Mouse (Mus musculus): ENCODE results near the gene Ctnnbip1. TPM values are rescaled to one million over a fixed set of nuclear protein-coding genes. Genes with fewer than 3 reads are reported as not detected.

Ctnnbip1 gene
- total RNA-seq, 1 experiment, result 18.3 TPM

DNA sequence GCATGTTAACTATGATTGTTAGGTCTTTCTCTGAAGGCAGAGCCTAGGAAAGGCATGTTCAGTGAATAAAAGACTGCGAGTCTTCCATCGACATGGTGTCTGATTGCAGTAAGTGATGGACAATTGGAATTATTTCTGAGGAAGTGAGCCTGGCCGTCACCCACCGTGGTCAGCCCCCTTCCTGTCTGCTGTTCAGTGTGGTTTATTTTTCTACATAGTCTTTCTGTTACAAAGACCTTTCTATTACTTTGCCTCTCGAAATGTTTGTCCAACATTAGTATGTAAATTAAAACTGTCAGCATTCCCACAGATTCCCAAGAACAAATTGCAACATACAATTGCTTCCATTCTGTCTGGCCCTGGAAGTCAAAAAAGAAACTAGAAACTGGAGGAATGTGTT is 18.2 kb upstream of the Ctnnbip1 start:
- Histone ChIP-seq H3K36me3 (ENCODE audit: control insufficient read depth, insufficient read depth, low read length, poor library complexity, severe bottlenecking) (peaks cover 28% of the 10 kb centered on the region), H3K4me1 (ENCODE audit: control insufficient read depth in 2 of 2, insufficient read depth in 2 of 2, low read length in 2 of 2, poor library complexity in 1 of 2) (peaks cover 0 to 5% of the 10 kb centered on the region in 2 experiments; a peak in 2 of 4 replicates), H3K9ac (ENCODE audit: insufficient read depth, low read depth, low read length, poor library complexity, severe bottlenecking) (no peak overlapping the region), H3K4me3 (ENCODE audit: insufficient read depth in 1 of 2, low read depth in 1 of 2, low read length in 2 of 2, poor library complexity in 1 of 2, severe bottlenecking in 1 of 2) (no peak overlapping the region), H3K9me3 (ENCODE audit: control insufficient read depth, insufficient read depth, low read depth, low read length) (no peaks in the 10 kb centered on the region), H3K27ac (ENCODE audit: insufficient read depth, low read depth, low read length, poor library complexity, severe bottlenecking) (no peak overlapping the region)
- DNase-seq (ENCODE audit: low read depth, low spot score), result no peak
- in situ Hi-C loops (cut with MboI; ENCODE audit: low sequenced_read_pairs in 2 of 2, unreplicated experiment in 2 of 2), result no loop called here
- TF ChIP-seq HCFC1 (IDR thresholded peaks at IDR 0.05; ENCODE audit: borderline replicate concordance, insufficient read depth, low read length) (no peak), MAFK (IDR thresholded peaks at IDR 0.05; ENCODE audit: insufficient read depth, low read depth, low read length) (no peak), CHD2 (IDR thresholded peaks at IDR 0.05; ENCODE audit: low read depth, low read length) (no peak), ZNF384 (IDR thresholded peaks at IDR 0.05; ENCODE audit: low read depth, low read length) (no peak), ZC3H11A (IDR thresholded peaks at IDR 0.05; ENCODE audit: borderline replicate concordance, low read depth, low read length) (no peak)

DNA sequence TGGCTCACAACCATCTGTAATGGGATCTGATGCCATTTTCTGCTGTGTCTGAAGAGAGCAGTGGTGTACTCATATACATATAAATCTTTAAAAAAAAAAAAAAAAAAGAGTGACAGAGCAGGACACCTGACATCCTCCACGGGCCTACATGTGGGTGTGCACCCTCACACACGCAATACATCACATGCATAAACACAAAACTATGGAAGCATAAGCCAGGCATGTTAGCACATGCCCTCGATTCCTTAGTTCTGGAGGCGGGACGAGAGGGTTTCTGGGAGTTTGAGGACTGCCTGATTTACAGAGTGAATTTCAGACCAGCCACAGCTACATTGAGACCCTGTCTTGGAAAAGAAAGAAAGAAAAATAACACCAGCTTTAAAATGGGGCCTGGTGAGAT is 13.7 kb upstream of the Ctnnbip1 start:
- Histone ChIP-seq H3K27ac (ENCODE audit: insufficient read depth, low read depth, low read length, poor library complexity, severe bottlenecking) (peak overlapping the region; percentile 62; the same call in 1 of the 2 replicates), H3K36me3 (ENCODE audit: control insufficient read depth, insufficient read depth, low read length, poor library complexity, severe bottlenecking) (peaks cover 4% of the 10 kb centered on the region), H3K4me1 (ENCODE audit: control insufficient read depth in 2 of 2, insufficient read depth in 2 of 2, low read length in 2 of 2, poor library complexity in 1 of 2) (peaks cover 0 to 7% of the 10 kb centered on the region in 2 experiments; a peak in 2 of 4 replicates), H3K4me3 (ENCODE audit: insufficient read depth in 1 of 2, low read depth in 1 of 2, low read length in 2 of 2, poor library complexity in 1 of 2, severe bottlenecking in 1 of 2) (no peak overlapping the region), H3K9me3 (ENCODE audit: control insufficient read depth, insufficient read depth, low read depth, low read length) (no peaks in the 10 kb centered on the region), H3K9ac (ENCODE audit: insufficient read depth, low read depth, low read length, poor library complexity, severe bottlenecking) (peak overlapping the region; percentile 43; the same call in 1 of the 2 replicates)
- in situ Hi-C loops (cut with MboI; ENCODE audit: low sequenced_read_pairs in 2 of 2, unreplicated experiment in 2 of 2), result no loop called here
- DNase-seq (ENCODE audit: low read depth, low spot score), result no peak
- no peak for TF ChIP-seq MAFK (IDR thresholded peaks at IDR 0.05; ENCODE audit: insufficient read depth, low read depth, low read length)
- TF ChIP-seq HCFC1 (IDR thresholded peaks at IDR 0.05; ENCODE audit: borderline replicate concordance, insufficient read depth, low read length), result no peak
- no peak for TF ChIP-seq ZNF384 (IDR thresholded peaks at IDR 0.05; ENCODE audit: low read depth, low read length)
- TF ChIP-seq CHD2 (IDR thresholded peaks at IDR 0.05; ENCODE audit: low read depth, low read length), result no peak
- TF ChIP-seq ZC3H11A (IDR thresholded peaks at IDR 0.05; ENCODE audit: borderline replicate concordance, low read depth, low read length), result no peak

DNA sequence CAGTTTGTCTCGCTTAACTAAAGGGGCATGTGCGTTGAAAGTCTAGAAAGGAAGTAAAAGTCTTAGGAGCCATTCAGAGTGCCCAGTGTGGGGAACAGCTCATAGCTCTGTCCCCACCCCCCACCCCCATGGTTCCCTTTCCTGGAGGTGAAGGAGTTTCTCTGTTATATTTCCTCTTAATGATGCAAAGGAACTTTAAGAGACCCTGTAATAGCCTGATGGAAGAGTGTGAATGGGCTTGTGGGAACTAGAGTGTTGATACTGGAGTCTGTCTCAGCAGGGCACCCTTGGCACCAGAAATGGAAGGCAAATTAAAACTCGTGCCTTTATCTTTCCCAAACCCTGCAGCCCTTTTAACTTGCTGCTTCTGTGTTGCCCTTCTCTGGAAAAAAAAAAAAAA is 13.2 kb upstream of the Ctnnbip1 start:
- no peaks in the 10 kb centered on the region for H3K9me3 ChIP-seq (ENCODE audit: control insufficient read depth, insufficient read depth, low read depth, low read length)
- no peak overlapping the region for H3K4me3 ChIP-seq (ENCODE audit: insufficient read depth in 1 of 2, low read depth in 1 of 2, low read length in 2 of 2, poor library complexity in 1 of 2, severe bottlenecking in 1 of 2)
- peaks cover 0 to 7% of the 10 kb centered on the region in 2 experiments; a peak in 2 of 4 replicates for H3K4me1 ChIP-seq (ENCODE audit: control insufficient read depth in 2 of 2, insufficient read depth in 2 of 2, low read length in 2 of 2, poor library complexity in 1 of 2)
- TF ChIP-seq ZNF384 (IDR thresholded peaks at IDR 0.05; ENCODE audit: low read depth, low read length) (no peak), HCFC1 (IDR thresholded peaks at IDR 0.05; ENCODE audit: borderline replicate concordance, insufficient read depth, low read length) (no peak), MAFK (IDR thresholded peaks at IDR 0.05; ENCODE audit: insufficient read depth, low read depth, low read length) (no peak), CHD2 (IDR thresholded peaks at IDR 0.05; ENCODE audit: low read depth, low read length) (no peak), ZC3H11A (IDR thresholded peaks at IDR 0.05; ENCODE audit: borderline replicate concordance, low read depth, low read length) (no peak)
- H3K9ac ChIP-seq (ENCODE audit: insufficient read depth, low read depth, low read length, poor library complexity, severe bottlenecking), result peak overlapping the region; percentile 43; the same call in 1 of the 2 replicates
- DNase-seq (ENCODE audit: low read depth, low spot score), result no peak
- peaks cover 4% of the 10 kb centered on the region for H3K36me3 ChIP-seq (ENCODE audit: control insufficient read depth, insufficient read depth, low read length, poor library complexity, severe bottlenecking)
- H3K27ac ChIP-seq (ENCODE audit: insufficient read depth, low read depth, low read length, poor library complexity, severe bottlenecking), result peak overlapping the region; percentile 62; the same call in 1 of the 2 replicates
- in situ Hi-C loops (cut with MboI; ENCODE audit: low sequenced_read_pairs in 2 of 2, unreplicated experiment in 2 of 2), result no loop called here

- no peaks in the 10 kb centered on the region for H3K9me3 ChIP-seq (ENCODE audit: control insufficient read depth, insufficient read depth, low read depth, low read length)
- peaks cover 3% of the 10 kb centered on the region for H3K36me3 ChIP-seq (ENCODE audit: control insufficient read depth, insufficient read depth, low read length, poor library complexity, severe bottlenecking)
- TF ChIP-seq CHD2 (IDR thresholded peaks at IDR 0.05; ENCODE audit: low read depth, low read length) (no peak), MAFK (IDR thresholded peaks at IDR 0.05; ENCODE audit: insufficient read depth, low read depth, low read length) (no peak), ZC3H11A (IDR thresholded peaks at IDR 0.05; ENCODE audit: borderline replicate concordance, low read depth, low read length) (no peak), ZNF384 (IDR thresholded peaks at IDR 0.05; ENCODE audit: low read depth, low read length) (no peak), HCFC1 (IDR thresholded peaks at IDR 0.05; ENCODE audit: borderline replicate concordance, insufficient read depth, low read length) (no peak)
- in situ Hi-C loops (cut with MboI; ENCODE audit: low sequenced_read_pairs in 2 of 2, unreplicated experiment in 2 of 2), result no loop called here
- H3K4me1 ChIP-seq (ENCODE audit: control insufficient read depth in 2 of 2, insufficient read depth in 2 of 2, low read length in 2 of 2, poor library complexity in 1 of 2), result peaks cover 0 to 7% of the 10 kb centered on the region in 2 experiments; a peak in 2 of 4 replicates
- no peak overlapping the region for H3K27ac ChIP-seq (ENCODE audit: insufficient read depth, low read depth, low read length, poor library complexity, severe bottlenecking)
- no peak overlapping the region for H3K4me3 ChIP-seq (ENCODE audit: insufficient read depth in 1 of 2, low read depth in 1 of 2, low read length in 2 of 2, poor library complexity in 1 of 2, severe bottlenecking in 1 of 2)
- no peak for DNase-seq (ENCODE audit: low read depth, low spot score)
- peak overlapping the region; percentile 29; the same call in 1 of the 2 replicates for H3K9ac ChIP-seq (ENCODE audit: insufficient read depth, low read depth, low read length, poor library complexity, severe bottlenecking)
Measured at GRCm38 (mm10) chr4:149505261-149505967, 12.6 kb upstream of the Ctnnbip1 start.
